Mouse (Mus musculus) heart, postnatal 0 days (tissue): ENCODE data around the gene Rassf5. TPM values are rescaled to one million over a fixed set of nuclear protein-coding genes. Genes with fewer than 3 reads are reported as not detected.

ENCODE experiments used
- ATAC-seq: fragments of 200-750 bp; cut with Nextera tagmentation; 2 replicates; pipeline ENCODE4 v1.8.0; 2017; ENCODE audit warnings: low read depth, moderate number of reproducible peaks, moderate library complexity; ENCODE audit not compliant: insufficient read depth
- DNase-seq: peaks from one replicate; pipeline ENCODE4 v3.0.0-alpha.2; 2016; ENCODE audit warnings: low spot score
- H3K27ac ChIP-seq: fragments of 300-500 bp; sonication (generic); 2 replicates; pipeline ENCODE4 v1.5.1; 2014; ENCODE audit warnings: low read depth, mild to moderate bottlenecking
- H3K27me3 ChIP-seq: fragments of 300-500 bp; sonication (generic); 2 replicates; pipeline ENCODE4 v1.6.1; 2014; ENCODE audit warnings: low read length, mixed read lengths; ENCODE audit not compliant: control insufficient read depth, insufficient read depth
- H3K36me3 ChIP-seq: fragments of 300-500 bp; sonication (generic); replicated peaks from 2 replicates; pipeline ENCODE4 v1.6.1; 2014; ENCODE audit warnings: low read length, mixed read lengths; ENCODE audit not compliant: control insufficient read depth, insufficient read depth
- H3K4me1 ChIP-seq: fragments of 300-500 bp; sonication (generic); 2 replicates; pipeline ENCODE4 v1.6.1; 2014; ENCODE audit warnings: antibody characterized with exemption; ENCODE audit not compliant: control insufficient read depth, insufficient read depth
- H3K4me2 ChIP-seq: fragments of 300-500 bp; sonication (generic); 2 replicates; pipeline ENCODE4 v1.6.1; 2014; ENCODE audit warnings: low read depth, mild to moderate bottlenecking, low read length, moderate library complexity
- H3K4me3 ChIP-seq: fragments of 300-500 bp; sonication (generic); 2 replicates; pipeline ENCODE4 v1.5.1; 2014; ENCODE audit warnings: low read depth, low read length
- H3K9ac ChIP-seq: fragments of 300-500 bp; sonication (generic); replicated peaks from 2 replicates; pipeline ENCODE4 v1.6.1; 2014; ENCODE audit warnings: low read depth, low read length, mixed read lengths
- H3K9me3 ChIP-seq: fragments of 300-500 bp; sonication (generic); replicated peaks from 2 replicates; pipeline ENCODE4 v1.6.1; 2016; ENCODE audit warnings: low read length; ENCODE audit not compliant: control insufficient read depth
- CTCF ChIP-seq: IDR thresholded peaks from 2 replicates; pipeline ENCODE4 v1.5.1; 2016; ENCODE audit warnings: antibody characterized with exemption, control low read depth, low read depth
- EP300 ChIP-seq: IDR thresholded peaks from 2 replicates; pipeline ENCODE4 v1.6.1; 2016; ENCODE audit warnings: antibody characterized with exemption, low read depth
- WGBS: fragments of 180-500 bp; shearing (Covaris S2); extraction: QIAGEN DNeasy Blood & Tissue Kit; methylation state at CpG from one replicate; pipeline ENCODE4 v1.1.7; 2014; 5-methylcytosine and 5-hydroxymethylcytosine counted together
- polyA plus RNA-seq: library from polyadenylated mRNA; unstranded; fragments of >200 nt; fragmentation: Nextera tagmentation; extraction: Ambion mirVana; gene quantifications from 2 replicates; pipeline ENCODE4 v1.2.1, GENCODE M21; 2015
- total RNA-seq: library from RNA; depleted of rRNA; stranded (reverse); fragments of >200 nt; gene quantifications from 2 replicates; pipeline ENCODE4 v1.2.3, GENCODE M21; 2014; ENCODE audit warnings: low replicate concordance; rRNA removed

Rassf5 gene
- total and polyA plus RNA-seq, 2 experiments from 2014 or later, result 3.3 TPM

DNA sequence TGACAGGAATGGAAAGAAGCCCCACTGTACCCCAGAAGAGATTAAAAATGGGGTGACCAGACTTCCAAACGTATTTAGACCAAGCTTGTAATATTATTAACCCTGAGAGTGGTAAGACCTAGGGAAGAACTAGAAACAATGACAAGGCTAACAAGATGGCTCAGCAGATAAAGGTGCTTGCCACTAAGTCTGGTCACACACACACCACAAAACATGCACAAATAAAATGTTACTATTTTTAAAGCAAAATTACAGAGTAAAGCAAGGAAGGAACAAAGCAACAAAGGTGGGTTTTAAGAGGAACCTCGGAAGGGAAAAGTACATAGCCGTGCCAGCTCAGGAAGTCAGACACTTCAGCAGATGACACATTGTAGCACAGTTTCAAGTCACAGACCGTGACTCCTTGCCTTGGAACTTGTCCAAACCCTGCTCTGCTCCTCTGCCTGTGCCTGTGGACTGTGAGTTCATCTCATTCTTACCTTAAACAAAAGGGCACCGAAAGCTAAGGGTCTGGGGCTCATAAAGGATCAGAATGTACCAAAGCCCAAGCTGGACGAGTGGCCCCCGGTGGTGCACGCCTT lies 110.0 kb downstream of the Rassf5 start:
- Histone ChIP-seq H3K27ac (no peak overlapping the region), H3K36me3 (no peaks in the 10 kb centered on the region), H3K9ac (no peak overlapping the region), H3K27me3 (no peaks in the 10 kb centered on the region), H3K4me3 (no peak overlapping the region), H3K4me2 (no peak overlapping the region), H3K4me1 (peaks cover 7% of the 10 kb centered on the region), H3K9me3 (no peaks in the 10 kb centered on the region)
- no peak for TF ChIP-seq EP300
- DNase-seq (no peak), ATAC-seq (no peak)
- WGBS, result 42% methylated on average over 8 of the region's 8 CpGs

DNA sequence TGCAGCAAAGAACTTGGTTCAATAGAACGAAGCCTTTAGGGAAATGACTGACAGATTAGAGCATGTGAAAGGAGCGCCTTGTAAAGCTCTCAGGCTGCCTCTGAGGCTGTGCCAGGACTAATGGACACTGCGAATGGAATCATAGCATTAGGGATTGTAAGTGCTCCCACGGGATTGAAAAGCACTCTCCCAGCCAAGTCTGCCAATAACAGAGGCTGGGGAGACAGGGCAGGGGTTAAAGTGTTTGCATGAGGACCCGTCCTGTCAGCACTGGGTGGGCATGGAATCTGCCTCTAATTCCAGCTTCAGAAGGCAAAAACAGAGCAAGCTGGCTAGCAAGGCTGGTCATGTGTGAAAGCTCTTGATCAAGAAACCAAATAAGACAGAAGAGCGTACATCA lies 110.8 kb downstream of the Rassf5 start:
- DNase-seq (no peak), ATAC-seq (no peak)
- H3K4me2 ChIP-seq, result no peak overlapping the region
- H3K27ac ChIP-seq, result no peak overlapping the region
- H3K4me1 ChIP-seq, result peaks cover 7% of the 10 kb centered on the region
- no peaks in the 10 kb centered on the region for H3K27me3 ChIP-seq
- TF ChIP-seq EP300 (no peak), CTCF (no peak)
- H3K36me3 ChIP-seq, result peaks cover 2% of the 10 kb centered on the region; the same call in 1 of the 2 replicates
- no peak overlapping the region for H3K4me3 ChIP-seq
- WGBS, result 52% methylated on average over 6 of the region's 6 CpGs
- H3K9ac ChIP-seq, result no peak overlapping the region
- no peaks in the 10 kb centered on the region for H3K9me3 ChIP-seq

Other genes with a start within 250 kb of the Rassf5 start
- not detected in 2 replicates for gene Il10, start 225.4 kb downstream of the Rassf5 start, total RNA-seq
- gene Il10, start 225.4 kb downstream of the Rassf5 start, polyA plus RNA-seq, result not detected in 2 replicates
- 302 and 348 TPM in 2 replicates for gene Mapkapk2, start 147.4 kb downstream of the Rassf5 start, total RNA-seq
- gene Mapkapk2, start 147.4 kb downstream of the Rassf5 start, polyA plus RNA-seq, result 62.6 and 69.9 TPM in 2 replicates
- 1.3 and 1.4 TPM in 2 replicates for gene Dyrk3, start 106.9 kb downstream of the Rassf5 start, total RNA-seq
- gene Dyrk3, start 106.9 kb downstream of the Rassf5 start, polyA plus RNA-seq, result 0.60 and 0.86 TPM in 2 replicates
- 16.6 and 27.0 TPM in 2 replicates for gene Eif2d, start 92.1 kb downstream of the Rassf5 start, total RNA-seq
- gene Eif2d, start 92.1 kb downstream of the Rassf5 start, polyA plus RNA-seq, result 38.3 and 39.6 TPM in 2 replicates
- 2.6 and 6.2 TPM in 2 replicates for gene Ikbke, start 34.3 kb upstream of the Rassf5 start, total RNA-seq
- 1.3 and 1.5 TPM in 2 replicates for gene Ikbke, start 34.3 kb upstream of the Rassf5 start, polyA plus RNA-seq